Mouse (Mus musculus): Measurements from ENCODE around the gene Togaram1.

The Togaram1 gene

GRCm38 (mm10) chr12:65037546-65037937, 71.9 kb downstream of the Togaram1 start:
- DNase-seq (ENCODE audit: extremely low read depth, insufficient read length, low spot score): peak; percentile 32

- no peak for DNase-seq (ENCODE audit: extremely low read depth, insufficient read length, low spot score)
Observed at GRCm38 (mm10) chr12:65048799-65049198, 83.2 kb downstream of the Togaram1 start.

GRCm38 (mm10) chr12:65058203-65058602, 92.6 kb downstream of the Togaram1 start:
- no peak for DNase-seq (ENCODE audit: extremely low read depth, insufficient read length, low spot score)

GRCm38 (mm10) chr12:65061082-65061481, 95.5 kb downstream of the Togaram1 start:
- no peak for DNase-seq (ENCODE audit: extremely low read depth, insufficient read length, low spot score)

GRCm38 (mm10) chr12:65065241-65065640, 99.6 kb downstream of the Togaram1 start:
- DNase-seq (ENCODE audit: extremely low read depth, insufficient read length, low spot score): no peak

- no peak for DNase-seq (ENCODE audit: extremely low read depth, insufficient read length, low spot score)
Observed at GRCm38 (mm10) chr12:65066234-65066633, 100.6 kb downstream of the Togaram1 start.

GRCm38 (mm10) chr12:65068409-65068808, 102.8 kb downstream of the Togaram1 start:
- DNase-seq (ENCODE audit: extremely low read depth, insufficient read length, low spot score): no peak

All from 3134 (cell line).